ENCODE assay signal across 8 mouse cellular contexts in genomic region chr1:151287451-151287850, GRCm38 (mm10). TPM values are rescaled to one million over a fixed set of nuclear protein-coding genes. Genes with fewer than 3 reads are reported as not detected.
A peak's percentile ranks its signal among the peaks of the same experiment; 100 is the strongest.
DNase-seq lines count a peak whose midpoint lies in the region; ATAC-seq and TF ChIP-seq lines count a peak whose summit lies in the region.

No protein-coding gene starts in this region.

- H3K4me2 ChIP-seq in heart, embryonic 13.5 days, result peak overlapping the region; percentile 22; the same call in 1 of the 2 replicates
- H3K4me2 ChIP-seq in midbrain, embryonic 15.5 days, result no peak overlapping the region

- no peaks in the 10 kb centered on the region for H3K9me3 ChIP-seq in heart, embryonic 13.5 days
- no peaks in the 10 kb centered on the region for H3K9me3 ChIP-seq in midbrain, embryonic 15.5 days

- 52% methylated on average over 12 of the region's 12 CpGs for WGBS in heart, embryonic 13.5 days
- 81% methylated on average over 12 of the region's 12 CpGs for WGBS in midbrain, embryonic 15.5 days

- ATAC-seq in CD4-positive, CD25-positive, alpha-beta regulatory T cell, adult 4 months, result peak; percentile 83
- ATAC-seq in heart, embryonic 13.5 days (ENCODE audit: extremely low read depth, insufficient number of reproducible peaks, low FRiP score, low TSS enrichment), result no peak
- ATAC-seq in megakaryocyte, adult 5-6 weeks (ENCODE audit: poor library complexity, severe bottlenecking), result peak; percentile 98
- ATAC-seq in midbrain, embryonic 15.5 days (replicated peaks), result no peak
- no peak for ATAC-seq in cerebellum, adult (ENCODE audit: insufficient number of reproducible peaks, low FRiP score, low TSS enrichment)

- DNase-seq in adrenal gland, postnatal 36 days, result peak; percentile 39 to 60
- DNase-seq in left cerebral cortex, adult 2 months (ENCODE audit: extremely low spot score in 1 of 2, low spot score in 2 of 2), result peak; percentile 22 to 23
- peak; percentile 48 for DNase-seq in thymus, postnatal 14 days

- H3K27me3 ChIP-seq in heart, embryonic 13.5 days (replicated peaks), result no peaks in the 10 kb centered on the region
- no peaks in the 10 kb centered on the region for H3K27me3 ChIP-seq in midbrain, embryonic 15.5 days (replicated peaks)

- H3K36me3 ChIP-seq in heart, embryonic 13.5 days, result no peaks in the 10 kb centered on the region
- no peaks in the 10 kb centered on the region for H3K36me3 ChIP-seq in midbrain, embryonic 15.5 days (replicated peaks)

- no peak overlapping the region for H3K9ac ChIP-seq in heart, embryonic 13.5 days
- no peak overlapping the region for H3K9ac ChIP-seq in midbrain, embryonic 15.5 days

- peaks cover 6% of the 10 kb centered on the region; the same call in 1 of the 2 replicates for H3K4me1 ChIP-seq in heart, embryonic 13.5 days
- H3K4me1 ChIP-seq in midbrain, embryonic 15.5 days, result no peaks in the 10 kb centered on the region

- TF ChIP-seq CTCF in left cerebral cortex, adult 2 months (IDR thresholded peaks at IDR 0.05), result no peak

- H3K27ac ChIP-seq in heart, embryonic 13.5 days (replicated peaks), result peak overlapping the region; percentile 73
- H3K27ac ChIP-seq in left cerebral cortex, adult 2 months, result no peak overlapping the region
- H3K27ac ChIP-seq in midbrain, embryonic 15.5 days, result no peak overlapping the region

- H3K4me3 ChIP-seq in heart, embryonic 13.5 days, result no peak overlapping the region
- H3K4me3 ChIP-seq in left cerebral cortex, adult 2 months, result no peak overlapping the region
- H3K4me3 ChIP-seq in midbrain, embryonic 15.5 days, result no peak overlapping the region

- intact Hi-C loops in left cerebral cortex, adult 2 months (cut with DNase I), result no loop called here

RNA-seq across cellular contexts. Expression of gene Ivns1abp, which starts 56.8 kb away (rescaled TPM):
- polyA plus RNA-seq in CD4-positive, CD25-positive, alpha-beta regulatory T cell, adult 4 months (2017; shearing (Covaris generic)), result 100 to 1,000 TPM; 108 to 127 TPM
- total RNA-seq in adrenal gland, postnatal 36 days (2021), result 100 to 1,000 TPM; 137 to 199 TPM
- polyA plus RNA-seq in heart, embryonic 13.5 days (2015; fragmentation: Nextera tagmentation; extraction: Ambion mirVana), result 221 and 252 TPM in 2 replicates
- total RNA-seq in left cerebral cortex, adult 2 months (2021), result 100 to 1,000 TPM; 126 to 131 TPM
- total RNA-seq in megakaryocyte, adult 5-6 weeks (2015), result 108 and 109 TPM in 2 replicates
- 133 and 136 TPM in 2 replicates for total RNA-seq in megakaryocyte, adult 5-6 weeks (2017)
- polyA plus RNA-seq in midbrain, embryonic 15.5 days (2015; fragmentation: Nextera tagmentation; extraction: Ambion mirVana), result 247 and 257 TPM in 2 replicates

Comparison
In these comparisons a context has a peak if more than half of its experiments do, and no peak if none do; other contexts are left out.
1. ATAC-seq: peak in CD4-positive, CD25-positive, alpha-beta regulatory T cell, adult 4 months (single experiment) and megakaryocyte, adult 5-6 weeks (single experiment); none in heart, embryonic 13.5 days (single experiment), midbrain, embryonic 15.5 days (single experiment) and cerebellum, adult (single experiment).
2. Peak in every context shown above with its lines, with median percentiles within 50 percentile points of each other: DNase-seq.